Mouse (Mus musculus): ENCODE measurements around the gene Tubg2. TPM values are rescaled to one million over a fixed set of nuclear protein-coding genes. Genes with fewer than 3 reads are reported as not detected.

The Tubg2 gene
- polyA plus RNA-seq, 1 experiment: 1.9 TPM

DNA sequence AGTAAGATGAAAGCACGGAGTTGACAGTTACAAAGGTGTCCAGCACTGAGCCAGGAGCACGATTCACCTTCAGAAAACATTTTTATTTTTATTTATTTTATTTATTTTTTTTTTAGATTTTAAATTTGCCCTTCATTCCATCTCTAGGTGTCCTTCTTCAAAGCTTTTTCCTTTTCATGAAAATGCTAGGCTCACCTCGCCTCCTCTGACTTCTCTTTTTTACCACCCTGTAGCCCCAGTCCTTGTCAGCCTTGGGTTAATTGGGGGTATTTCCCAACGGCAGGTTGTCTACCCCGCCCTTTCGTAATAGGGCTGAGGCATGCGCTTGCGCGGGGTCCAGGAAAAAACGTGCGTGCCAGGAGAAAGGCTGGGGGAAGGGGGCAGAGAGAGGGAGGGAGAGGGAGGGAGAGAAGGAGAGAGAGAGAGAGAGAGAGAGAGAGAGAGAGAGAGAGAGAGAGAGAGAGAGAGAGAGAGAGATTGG, 20.0 kb downstream of the Tubg2 start:
- Histone ChIP-seq H3K27ac (ENCODE audit: control insufficient read depth, insufficient read depth, low read depth, low read length) (no peak overlapping the region), H3K4me1 (ENCODE audit: control insufficient read depth, insufficient read depth, low read length) (peaks cover 25% of the 10 kb centered on the region), H3K36me3 (ENCODE audit: control insufficient read depth, insufficient read depth, low read length) (no peaks in the 10 kb centered on the region), H3K4me3 (ENCODE audit: control insufficient read depth, low read depth, low read length) (no peak overlapping the region), H3K27me3 (ENCODE audit: control insufficient read depth, insufficient read depth, low read length) (peaks cover 2% of the 10 kb centered on the region; the same call in 1 of the 2 replicates)
- TF ChIP-seq CTCF (IDR thresholded peaks at IDR 0.05; ENCODE audit: control insufficient read depth, insufficient read depth, insufficient replicate concordance, low read depth, low read length): no peak
- no peak for TF ChIP-seq POLR2A (IDR thresholded peaks at IDR 0.05; ENCODE audit: control insufficient read depth, low read depth, low read length)

DNA sequence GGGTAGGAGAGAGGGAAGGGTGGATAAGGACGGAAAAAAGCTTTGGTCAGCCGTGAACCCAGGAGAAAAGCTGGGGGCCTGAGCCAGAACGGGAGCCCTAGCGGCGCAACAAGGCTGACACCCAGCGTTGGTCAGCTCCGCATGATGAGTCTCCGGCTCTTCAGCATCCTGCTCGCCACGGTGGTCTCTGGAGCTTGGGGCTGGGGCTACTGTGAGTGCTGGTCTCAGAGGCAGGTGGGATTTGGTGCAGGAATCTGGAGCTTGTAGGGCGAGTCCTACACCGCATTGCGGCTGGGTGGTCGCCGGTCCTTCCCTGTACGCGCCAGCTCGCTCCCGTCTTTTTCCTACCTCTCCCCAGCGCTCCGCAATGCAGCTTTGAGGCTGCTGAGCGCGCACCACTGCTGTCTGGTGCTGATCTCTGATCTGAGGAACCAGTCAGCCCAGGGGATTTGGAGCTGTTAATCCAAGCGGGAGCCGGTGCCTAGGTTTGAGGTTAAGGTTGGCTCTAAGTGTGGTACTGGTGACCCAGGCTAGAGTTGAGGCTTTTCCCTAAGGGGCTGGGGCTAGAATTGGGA, 20.5 kb downstream of the Tubg2 start:
- Histone ChIP-seq H3K27me3 (ENCODE audit: control insufficient read depth, insufficient read depth, low read length) (peaks cover 2% of the 10 kb centered on the region; the same call in 1 of the 2 replicates), H3K36me3 (ENCODE audit: control insufficient read depth, insufficient read depth, low read length) (no peaks in the 10 kb centered on the region)
- TF ChIP-seq CTCF (IDR thresholded peaks at IDR 0.05; ENCODE audit: control insufficient read depth, insufficient read depth, insufficient replicate concordance, low read depth, low read length) (no peak), POLR2A (IDR thresholded peaks at IDR 0.05; ENCODE audit: control insufficient read depth, low read depth, low read length) (no peak)

GRCm38 (mm10) chr11:101176933-101177773, 21.4 kb downstream of the Tubg2 start:
- Histone ChIP-seq H3K36me3 (ENCODE audit: control insufficient read depth, insufficient read depth, low read length) (no peaks in the 10 kb centered on the region), H3K27ac (ENCODE audit: control insufficient read depth, insufficient read depth, low read depth, low read length) (no peak overlapping the region), H3K27me3 (ENCODE audit: control insufficient read depth, insufficient read depth, low read length) (peaks cover under 1% of the 10 kb centered on the region; the same call in 1 of the 2 replicates), H3K4me1 (ENCODE audit: control insufficient read depth, insufficient read depth, low read length) (peaks cover 19% of the 10 kb centered on the region), H3K4me3 (ENCODE audit: control insufficient read depth, low read depth, low read length) (no peak overlapping the region)
- TF ChIP-seq POLR2A (IDR thresholded peaks at IDR 0.05; ENCODE audit: control insufficient read depth, low read depth, low read length) (no peak), CTCF (IDR thresholded peaks at IDR 0.05; ENCODE audit: control insufficient read depth, insufficient read depth, insufficient replicate concordance, low read depth, low read length) (peak; percentile 26; the same call in 1 of the 2 replicates)

More for the DNA sequence above, 20.5 kb downstream of the Tubg2 start:
- Histone ChIP-seq H3K27ac (ENCODE audit: control insufficient read depth, insufficient read depth, low read depth, low read length) (no peak overlapping the region), H3K4me3 (ENCODE audit: control insufficient read depth, low read depth, low read length) (no peak overlapping the region), H3K4me1 (ENCODE audit: control insufficient read depth, insufficient read depth, low read length) (peaks cover 21% of the 10 kb centered on the region)

GRCm38 (mm10) chr11:101178061-101179058, 22.7 kb downstream of the Tubg2 start:
- TF ChIP-seq CTCF (IDR thresholded peaks at IDR 0.05; ENCODE audit: control insufficient read depth, insufficient read depth, insufficient replicate concordance, low read depth, low read length): no peak
- no peak for TF ChIP-seq POLR2A (IDR thresholded peaks at IDR 0.05; ENCODE audit: control insufficient read depth, low read depth, low read length)
- no peaks in the 10 kb centered on the region; the same call in 1 of the 2 replicates for H3K27me3 ChIP-seq (ENCODE audit: control insufficient read depth, insufficient read depth, low read length)
- H3K4me1 ChIP-seq (ENCODE audit: control insufficient read depth, insufficient read depth, low read length): peaks cover 14% of the 10 kb centered on the region
- H3K4me3 ChIP-seq (ENCODE audit: control insufficient read depth, low read depth, low read length): no peak overlapping the region
- no peak overlapping the region for H3K27ac ChIP-seq (ENCODE audit: control insufficient read depth, insufficient read depth, low read depth, low read length)
- no peaks in the 10 kb centered on the region for H3K36me3 ChIP-seq (ENCODE audit: control insufficient read depth, insufficient read depth, low read length)

GRCm38 (mm10) chr11:101179306-101179705, 23.6 kb downstream of the Tubg2 start:
- Histone ChIP-seq H3K4me1 (ENCODE audit: control insufficient read depth, insufficient read depth, low read length) (peaks cover 12% of the 10 kb centered on the region), H3K4me3 (ENCODE audit: control insufficient read depth, low read depth, low read length) (peak overlapping the region; percentile 31), H3K27ac (ENCODE audit: control insufficient read depth, insufficient read depth, low read depth, low read length) (no peak overlapping the region), H3K27me3 (ENCODE audit: control insufficient read depth, insufficient read depth, low read length) (no peaks in the 10 kb centered on the region; the same call in 1 of the 2 replicates), H3K36me3 (ENCODE audit: control insufficient read depth, insufficient read depth, low read length) (no peaks in the 10 kb centered on the region)
- no peak for TF ChIP-seq CTCF (IDR thresholded peaks at IDR 0.05; ENCODE audit: control insufficient read depth, insufficient read depth, insufficient replicate concordance, low read depth, low read length)
- TF ChIP-seq POLR2A (IDR thresholded peaks at IDR 0.05; ENCODE audit: control insufficient read depth, low read depth, low read length): no peak

DNA sequence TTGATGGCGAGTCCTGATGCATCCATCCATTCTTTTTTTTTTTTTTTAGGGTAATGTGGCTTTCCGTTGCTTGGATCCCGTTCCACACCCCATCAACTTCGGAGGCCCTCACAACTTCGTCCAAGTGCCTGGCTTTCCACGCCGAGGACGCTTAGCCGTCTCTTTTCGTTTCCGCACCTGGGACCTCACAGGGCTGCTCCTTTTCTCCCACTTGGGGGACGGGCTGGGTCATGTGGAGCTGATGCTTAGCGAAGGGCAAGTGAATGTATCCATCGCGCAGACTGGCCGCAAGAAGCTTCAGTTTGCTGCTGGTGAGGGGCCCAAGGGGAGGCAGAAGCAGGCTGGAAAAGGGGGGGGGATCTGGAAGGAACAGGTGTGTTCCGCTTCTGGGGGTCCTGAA, 24.6 kb downstream of the Tubg2 start:
- Histone ChIP-seq H3K27ac (ENCODE audit: control insufficient read depth, insufficient read depth, low read depth, low read length) (no peak overlapping the region), H3K36me3 (ENCODE audit: control insufficient read depth, insufficient read depth, low read length) (no peaks in the 10 kb centered on the region), H3K27me3 (ENCODE audit: control insufficient read depth, insufficient read depth, low read length) (no peaks in the 10 kb centered on the region), H3K4me1 (ENCODE audit: control insufficient read depth, insufficient read depth, low read length) (peaks cover 11% of the 10 kb centered on the region), H3K4me3 (ENCODE audit: control insufficient read depth, low read depth, low read length) (no peak overlapping the region)
- TF ChIP-seq CTCF (IDR thresholded peaks at IDR 0.05; ENCODE audit: control insufficient read depth, insufficient read depth, insufficient replicate concordance, low read depth, low read length) (no peak), POLR2A (IDR thresholded peaks at IDR 0.05; ENCODE audit: control insufficient read depth, low read depth, low read length) (no peak)

Measured in testis, adult 2 months (tissue).